Mouse (Mus musculus) neural tube, embryonic 12.5 days (tissue): ENCODE data around the gene Flywch1. TPM values are rescaled to one million over a fixed set of nuclear protein-coding genes. Genes with fewer than 3 reads are reported as not detected.

ENCODE experiments used
- ATAC-seq: fragments of 200-750 bp; cut with Nextera tagmentation; 2 replicates; pipeline ENCODE4 v1.8.0; 2017; ENCODE audit warnings: low read depth, mild to moderate bottlenecking, moderate TSS enrichment, moderate library complexity; ENCODE audit not compliant: low FRiP score
- H3K27ac ChIP-seq: fragments of 300-500 bp; sonication (generic); 2 replicates; pipeline ENCODE4 v1.5.1; 2016
- H3K27me3 ChIP-seq: fragments of 300-500 bp; sonication (generic); replicated peaks from 2 replicates; pipeline ENCODE4 v1.6.1; 2016; ENCODE audit warnings: mild to moderate bottlenecking
- H3K36me3 ChIP-seq: fragments of 300-500 bp; sonication (generic); 2 replicates; pipeline ENCODE4 v1.6.1; 2016; ENCODE audit warnings: mild to moderate bottlenecking
- H3K4me1 ChIP-seq: fragments of 300-500 bp; sonication (generic); 2 replicates; pipeline ENCODE4 v1.6.1; 2016
- H3K4me2 ChIP-seq: fragments of 300-500 bp; sonication (generic); replicated peaks from 2 replicates; pipeline ENCODE4 v1.6.1; 2016; ENCODE audit warnings: mild to moderate bottlenecking
- H3K4me3 ChIP-seq: fragments of 300-500 bp; sonication (generic); 2 replicates; pipeline ENCODE4 v1.5.1; 2016
- H3K9ac ChIP-seq: fragments of 300-500 bp; sonication (generic); 2 replicates; pipeline ENCODE4 v1.6.1; 2016; ENCODE audit warnings: mild to moderate bottlenecking
- H3K9me3 ChIP-seq: fragments of 300-500 bp; sonication (generic); 2 replicates; pipeline ENCODE4 v1.6.1; 2016; ENCODE audit warnings: mild to moderate bottlenecking
- WGBS: fragments of 180-500 bp; shearing (Covaris S2); methylation state at CpG from one replicate; pipeline ENCODE4 v1.1.7; 2016; 5-methylcytosine and 5-hydroxymethylcytosine counted together
- polyA plus RNA-seq: library from polyadenylated mRNA; unstranded; fragments of >200 nt; fragmentation: Nextera tagmentation; extraction: Ambion mirVana; gene quantifications from 2 replicates; pipeline ENCODE4 v1.2.1, GENCODE M21; 2016

The Flywch1 gene
- 234 and 241 TPM in 2 replicates for polyA plus RNA-seq

DNA sequence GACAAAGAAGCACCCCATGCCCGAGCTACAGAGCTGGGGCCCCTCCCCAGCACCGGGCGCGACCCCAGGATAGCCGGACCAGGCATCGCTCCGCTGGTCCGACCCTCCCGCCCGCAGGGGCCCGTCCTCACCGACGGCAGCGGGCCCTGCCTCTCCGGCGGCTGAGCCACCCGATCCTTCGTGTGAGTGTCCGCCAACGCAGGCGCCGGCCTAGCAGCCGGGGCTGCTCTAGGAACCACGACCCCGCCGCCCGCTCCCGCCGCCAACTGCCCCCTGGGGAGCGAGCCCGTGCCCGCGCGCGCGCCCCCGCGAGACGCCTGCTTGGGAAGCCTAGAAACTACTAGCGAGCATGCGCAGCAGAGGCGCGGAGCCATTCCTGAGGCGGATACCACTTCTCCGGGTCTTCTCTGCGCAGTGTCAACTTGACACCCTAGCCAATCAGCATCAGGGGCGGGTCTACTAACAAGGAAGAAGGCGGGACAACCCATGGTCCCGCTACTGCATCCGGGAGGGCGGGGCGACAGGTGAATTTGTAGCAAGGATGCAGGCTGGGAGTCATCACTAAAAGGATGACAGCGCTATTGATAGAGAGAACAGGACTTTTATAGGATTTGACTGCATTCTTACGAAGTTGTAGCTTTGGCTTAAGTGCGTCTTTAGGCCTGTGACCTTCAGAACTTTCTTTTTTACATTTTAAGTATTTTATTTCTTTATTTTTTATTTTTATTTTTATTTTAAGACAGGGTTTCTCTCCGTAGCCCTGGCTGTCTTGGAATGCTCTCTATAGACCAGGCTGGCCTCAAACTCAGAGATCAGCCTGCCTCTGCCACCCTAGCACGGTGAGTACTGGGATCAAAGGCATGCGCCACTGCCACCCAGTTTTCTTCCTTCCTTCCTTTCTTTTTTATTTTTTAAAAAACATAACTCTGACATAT lies at the start of gene Flywch1:
Gene Flywch1 (minus strand): TSS at position 319 of the 935 bp plus-strand sequence.
- Histone ChIP-seq H3K27me3 (no peaks in the 10 kb centered on the region), H3K9ac (peak within 1 kb of the TSS; percentile 95), H3K4me3 (peak within 1 kb of the TSS; percentile 84), H3K36me3 (peaks cover 18% of the 10 kb centered on the region), H3K4me1 (peaks cover 10% of the 10 kb centered on the region), H3K9me3 (no peaks in the 10 kb centered on the region), H3K4me2 (peak within 1 kb of the TSS; percentile 68), H3K27ac (peak within 1 kb of the TSS; percentile 79; the same call in 1 of the 2 replicates)
- ATAC-seq: peak; percentile 98
- 4% methylated on average over 47 of the region's 58 CpGs for WGBS

DNA sequence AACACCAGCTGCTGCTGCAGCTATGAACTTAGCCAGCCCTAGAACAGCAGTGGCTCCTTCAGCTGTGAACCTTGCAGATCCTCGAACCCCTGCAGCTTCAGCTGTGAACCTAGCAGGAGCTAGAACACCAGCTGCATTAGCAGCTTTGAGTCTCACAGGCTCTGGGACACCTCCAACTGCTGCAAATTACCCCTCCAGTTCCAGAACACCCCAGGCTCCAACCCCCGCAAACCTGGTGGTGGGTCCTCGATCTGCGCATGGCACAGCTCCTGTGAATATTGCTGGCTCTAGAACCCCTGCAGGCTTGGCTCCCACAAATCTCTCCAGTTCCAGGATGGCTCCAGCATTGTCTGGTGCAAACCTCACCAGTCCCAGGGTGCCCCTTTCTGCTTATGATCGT lies 49.3 kb upstream of the Flywch1 start:
- 98% methylated on average over 5 of the region's 5 CpGs for WGBS
- no peak overlapping the region for H3K4me3 ChIP-seq
- no peaks in the 10 kb centered on the region for H3K4me1 ChIP-seq

DNA sequence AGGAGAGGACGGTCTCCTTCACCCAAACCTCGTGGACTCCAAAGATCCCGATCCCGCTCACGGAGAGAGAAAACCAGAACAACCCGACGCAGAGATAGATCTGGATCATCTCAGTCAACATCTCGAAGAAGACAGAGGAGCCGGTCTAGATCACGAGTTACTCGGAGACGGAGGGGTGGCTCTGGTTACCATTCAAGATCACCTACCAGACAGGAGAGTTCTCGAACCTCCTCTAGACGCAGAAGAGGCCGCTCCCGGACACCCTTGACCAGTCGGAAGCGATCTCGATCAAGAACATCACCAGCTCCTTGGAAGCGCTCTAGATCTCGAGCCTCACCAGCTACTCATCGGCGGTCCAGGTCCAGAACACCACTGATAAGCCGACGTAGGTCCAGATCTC lies 47.8 kb upstream of the Flywch1 start:
- no peak overlapping the region for H3K9ac ChIP-seq
- H3K27ac ChIP-seq: no peak overlapping the region
- H3K36me3 ChIP-seq: peaks cover 99% of the 10 kb centered on the region
- H3K27me3 ChIP-seq: no peaks in the 10 kb centered on the region
- no peak overlapping the region for H3K4me3 ChIP-seq
- no peak overlapping the region for H3K4me2 ChIP-seq
- no peak for ATAC-seq
- H3K4me1 ChIP-seq: no peaks in the 10 kb centered on the region
- 97% methylated on average over 25 of the region's 25 CpGs for WGBS
- peaks cover 33% of the 10 kb centered on the region; the same call in 1 of the 2 replicates for H3K9me3 ChIP-seq

More for the DNA sequence above, 49.3 kb upstream of the Flywch1 start:
- no peak overlapping the region for H3K27ac ChIP-seq
- H3K9ac ChIP-seq: no peak overlapping the region
- H3K4me2 ChIP-seq: no peak overlapping the region
- H3K36me3 ChIP-seq: peaks cover 99% of the 10 kb centered on the region
- ATAC-seq: no peak
- H3K9me3 ChIP-seq: peaks cover 25% of the 10 kb centered on the region; the same call in 1 of the 2 replicates
- H3K27me3 ChIP-seq: no peaks in the 10 kb centered on the region

DNA sequence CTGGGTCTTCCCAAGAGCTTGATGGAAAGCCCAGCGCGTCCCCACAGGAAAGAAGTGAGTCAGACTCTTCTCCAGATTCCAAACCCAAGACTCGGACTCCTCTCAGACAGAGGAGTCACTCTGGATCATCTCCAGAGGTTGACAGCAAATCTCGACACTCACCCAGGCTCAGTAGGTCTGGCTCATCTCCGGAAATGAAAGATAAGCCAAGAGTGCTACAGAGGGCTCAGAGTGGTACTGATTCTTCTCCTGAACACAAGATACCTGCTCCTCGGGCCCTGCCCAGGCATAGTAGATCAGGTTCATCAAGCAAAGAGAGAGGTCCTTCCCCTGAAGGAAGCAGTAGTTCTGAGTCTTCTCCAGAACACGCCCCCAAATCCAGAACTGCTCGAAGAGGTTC lies 47.2 kb upstream of the Flywch1 start:
- Histone ChIP-seq H3K27me3 (no peaks in the 10 kb centered on the region), H3K4me3 (no peak overlapping the region), H3K9ac (no peak overlapping the region), H3K4me1 (no peaks in the 10 kb centered on the region), H3K27ac (no peak overlapping the region), H3K9me3 (peaks cover 33% of the 10 kb centered on the region; the same call in 1 of the 2 replicates), H3K36me3 (peaks cover 100% of the 10 kb centered on the region), H3K4me2 (no peak overlapping the region)
- ATAC-seq: no peak
- 99% methylated on average over 8 of the region's 8 CpGs for WGBS

DNA sequence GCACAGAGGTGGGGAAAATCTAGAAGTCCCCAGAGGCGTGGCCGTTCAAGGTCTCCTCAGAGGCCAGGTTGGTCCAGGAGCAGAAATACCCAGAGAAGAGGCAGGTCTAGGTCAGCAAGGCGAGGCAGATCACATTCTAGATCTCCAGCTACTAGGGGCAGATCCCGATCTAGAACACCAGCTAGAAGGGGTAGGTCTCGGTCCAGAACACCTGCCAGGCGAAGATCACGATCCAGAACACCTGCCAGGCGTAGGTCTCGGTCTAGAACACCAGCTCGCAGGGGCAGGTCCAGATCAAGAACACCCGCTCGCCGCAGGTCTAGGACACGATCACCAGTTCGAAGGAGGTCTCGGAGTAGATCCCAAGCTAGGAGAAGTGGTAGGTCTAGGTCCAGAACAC lies 44.2 kb upstream of the Flywch1 start:
- H3K4me1 ChIP-seq: no peaks in the 10 kb centered on the region
- no peak overlapping the region for H3K4me2 ChIP-seq
- no peak overlapping the region for H3K9ac ChIP-seq
- H3K27ac ChIP-seq: no peak overlapping the region
- ATAC-seq: no peak
- H3K27me3 ChIP-seq: no peaks in the 10 kb centered on the region
- 98% methylated on average over 16 of the region's 16 CpGs for WGBS
- peaks cover 33% of the 10 kb centered on the region; the same call in 1 of the 2 replicates for H3K9me3 ChIP-seq
- H3K4me3 ChIP-seq: no peak overlapping the region
- H3K36me3 ChIP-seq: peaks cover 96% of the 10 kb centered on the region

DNA sequence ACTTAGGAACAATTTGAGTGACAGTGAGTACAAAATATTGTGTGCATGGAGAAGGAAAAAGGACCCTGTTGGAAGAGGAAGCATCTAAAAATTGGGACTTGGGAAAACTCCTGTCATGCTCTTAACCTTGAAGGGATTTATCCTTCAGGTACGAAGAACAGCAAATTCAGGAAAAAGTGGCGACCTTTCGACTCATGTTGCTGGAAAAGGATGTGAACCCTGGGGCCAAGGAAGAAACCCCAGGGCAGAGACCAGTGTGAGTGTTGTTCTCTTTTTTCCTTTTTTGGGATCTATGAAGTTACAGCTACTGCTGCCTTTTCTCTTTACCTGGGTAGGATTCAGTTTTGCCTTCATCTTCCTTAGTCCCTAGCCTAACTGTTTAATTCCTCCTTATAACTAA lies 36.5 kb upstream of the Flywch1 start:
- peaks cover 61% of the 10 kb centered on the region for H3K36me3 ChIP-seq

DNA sequence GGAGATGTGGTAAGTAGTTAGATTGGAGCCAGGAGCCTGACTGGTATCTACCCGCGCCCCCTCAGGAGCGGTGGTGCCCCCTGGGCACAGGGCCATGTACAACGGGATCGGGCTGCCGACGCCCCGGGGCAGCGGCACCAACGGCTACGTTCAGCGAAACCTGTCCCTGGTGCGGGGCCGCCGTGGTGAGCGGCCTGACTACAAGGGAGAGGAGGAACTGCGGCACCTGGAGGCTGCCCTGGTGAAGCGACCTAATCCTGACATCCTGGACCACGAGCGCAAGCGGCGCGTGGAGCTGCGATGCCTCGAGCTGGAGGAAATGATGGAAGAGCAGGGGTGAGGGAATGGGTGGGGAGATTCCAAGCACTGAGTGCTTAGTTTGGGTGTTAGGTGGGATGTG lies 35.5 kb upstream of the Flywch1 start:
- H3K36me3 ChIP-seq: peaks cover 51% of the 10 kb centered on the region
- no peak for ATAC-seq
- WGBS: 92% methylated on average over 25 of the region's 25 CpGs
- H3K4me3 ChIP-seq: no peak overlapping the region
- no peak overlapping the region for H3K9ac ChIP-seq
- H3K4me1 ChIP-seq: peaks cover 33% of the 10 kb centered on the region
- H3K27ac ChIP-seq: no peak overlapping the region
- no peaks in the 10 kb centered on the region for H3K27me3 ChIP-seq
- H3K9me3 ChIP-seq: no peaks in the 10 kb centered on the region
- H3K4me2 ChIP-seq: peak overlapping the region; percentile 70

More for the DNA sequence above, 36.5 kb upstream of the Flywch1 start:
- Histone ChIP-seq H3K4me1 (peaks cover 33% of the 10 kb centered on the region), H3K9me3 (no peaks in the 10 kb centered on the region), H3K27ac (no peak overlapping the region), H3K9ac (no peak overlapping the region), H3K4me3 (no peak overlapping the region), H3K4me2 (no peak overlapping the region), H3K27me3 (no peaks in the 10 kb centered on the region)
- 91% methylated on average over 3 of the region's 3 CpGs for whole genome bisulfite sequencing
- no peak for ATAC-seq

DNA sequence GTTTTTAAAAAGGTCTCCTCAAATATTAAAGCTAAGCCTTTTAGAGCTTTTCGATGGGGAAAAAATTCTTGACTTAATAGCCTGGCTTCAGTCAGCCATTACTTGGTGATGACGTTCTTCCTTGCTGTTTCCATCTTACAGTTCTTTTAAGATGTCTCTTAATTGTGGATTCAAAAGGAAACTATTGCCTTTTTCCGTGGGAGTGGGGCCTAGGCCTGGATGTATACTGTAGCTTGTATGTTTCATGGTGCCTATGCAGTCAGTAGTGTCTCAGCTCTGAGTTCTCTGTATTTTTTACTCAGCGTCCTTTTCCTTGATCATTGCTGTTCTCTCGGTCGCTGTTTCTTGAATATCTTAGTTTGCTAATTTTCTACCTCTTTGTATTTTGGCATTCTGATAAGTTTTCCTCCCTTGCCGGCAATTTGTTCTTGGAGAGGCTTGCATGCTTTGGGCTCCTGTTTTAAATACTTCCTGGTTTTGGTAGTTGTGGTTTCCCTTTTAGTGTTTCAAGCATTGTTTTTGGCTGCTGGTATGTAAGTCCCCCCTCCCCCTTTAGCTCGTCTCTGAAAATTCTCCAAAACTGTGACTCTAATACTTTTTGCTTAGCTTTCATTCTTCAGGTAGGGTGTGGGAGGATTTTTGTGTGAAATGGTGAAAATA lies 33.2 kb upstream of the Flywch1 start:
- Histone ChIP-seq H3K36me3 (peaks cover 28% of the 10 kb centered on the region), H3K9me3 (no peaks in the 10 kb centered on the region), H3K4me2 (peak overlapping the region; percentile 70), H3K27me3 (no peaks in the 10 kb centered on the region), H3K27ac (no peak overlapping the region), H3K4me3 (peak overlapping the region; percentile 99), H3K4me1 (peaks cover 33% of the 10 kb centered on the region), H3K9ac (peak overlapping the region; percentile 94)
- no peak for ATAC-seq
- 9% methylated on average over 8 of the region's 8 CpGs for WGBS

DNA sequence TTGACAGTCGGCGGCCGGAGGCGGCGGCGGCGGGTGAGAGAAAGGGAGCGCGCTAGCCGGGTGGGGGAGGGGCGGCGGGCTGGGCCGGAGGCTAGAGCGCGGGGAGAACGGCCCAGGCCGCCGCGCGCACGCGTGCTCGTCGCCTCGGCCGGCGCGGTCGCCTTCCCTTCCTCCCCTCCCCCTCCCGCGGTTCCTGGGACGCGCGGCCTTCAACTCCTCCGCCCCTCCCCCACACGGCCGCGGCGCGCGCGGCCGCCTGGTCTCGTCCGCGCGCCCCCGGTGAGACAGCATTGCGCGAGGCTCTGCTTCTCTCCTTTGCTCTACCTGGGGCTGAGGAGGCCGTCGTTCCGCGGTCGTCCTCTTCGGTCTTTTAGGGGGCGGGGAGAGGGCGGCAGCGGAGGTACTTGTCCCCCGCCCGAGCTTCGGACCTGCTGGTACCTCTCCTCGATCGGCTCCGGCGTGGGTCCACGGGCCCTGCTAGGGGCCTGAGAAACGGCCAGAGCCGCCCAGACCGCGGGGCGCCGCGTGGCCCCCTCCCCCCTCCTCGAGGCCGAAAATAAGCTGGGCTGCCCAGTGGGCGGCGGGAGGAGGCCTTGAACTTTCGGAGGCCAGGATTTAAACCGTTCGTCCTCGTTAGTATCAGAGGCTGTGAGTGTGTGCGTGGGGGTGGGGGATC lies 32.1 kb upstream of the Flywch1 start:
- peaks cover 18% of the 10 kb centered on the region for H3K36me3 ChIP-seq
- H3K27me3 ChIP-seq: no peaks in the 10 kb centered on the region
- ATAC-seq: peak; percentile 70
- no peaks in the 10 kb centered on the region for H3K9me3 ChIP-seq
- peaks cover 33% of the 10 kb centered on the region for H3K4me1 ChIP-seq
- peak overlapping the region; percentile 91 for H3K27ac ChIP-seq
- H3K4me3 ChIP-seq: peak overlapping the region; percentile 99
- WGBS: under 1% methylated on average over 73 of the region's 83 CpGs
- H3K4me2 ChIP-seq: peak overlapping the region; percentile 70
- H3K9ac ChIP-seq: peak overlapping the region; percentile 94

DNA sequence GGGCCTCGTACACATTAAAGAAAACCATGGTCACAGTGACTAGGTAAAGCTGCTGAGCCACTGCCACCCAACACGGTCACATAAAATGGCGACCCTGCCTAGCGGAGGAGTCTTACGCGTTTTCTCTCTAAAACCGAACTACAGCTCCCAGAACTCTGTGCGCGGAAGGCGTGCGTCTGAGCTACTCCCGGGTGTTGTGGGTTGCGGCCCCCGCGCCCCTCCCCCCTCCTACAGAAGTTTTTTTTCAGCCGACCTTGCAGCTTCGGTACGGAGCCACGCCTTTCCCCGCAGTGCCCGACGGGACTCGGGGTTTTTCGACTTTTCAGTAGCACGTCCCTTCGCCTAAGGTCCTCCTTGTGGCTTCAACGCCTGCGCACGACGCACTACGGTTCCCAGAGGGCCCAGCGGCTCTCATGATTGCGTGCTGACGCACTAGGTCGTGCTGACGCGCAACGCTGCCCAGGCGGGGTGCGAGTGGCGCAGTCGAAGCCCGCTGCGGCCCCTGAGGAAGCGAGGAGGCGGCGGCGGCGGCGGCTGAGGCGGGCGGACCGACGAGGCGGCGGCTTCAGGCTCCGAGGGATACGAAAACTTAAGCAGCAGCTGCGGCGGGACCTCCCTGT lies 31.5 kb upstream of the Flywch1 start:
- peak overlapping the region; percentile 94 for H3K9ac ChIP-seq
- H3K36me3 ChIP-seq: peaks cover 11% of the 10 kb centered on the region
- no peaks in the 10 kb centered on the region for H3K9me3 ChIP-seq
- peak; percentile 98 for ATAC-seq
- peak overlapping the region; percentile 70 for H3K4me2 ChIP-seq
- H3K27ac ChIP-seq: peak overlapping the region; percentile 91
- H3K4me1 ChIP-seq: peaks cover 33% of the 10 kb centered on the region
- peak overlapping the region; percentile 99 for H3K4me3 ChIP-seq
- under 1% methylated on average over 60 of the region's 60 CpGs for WGBS
- H3K27me3 ChIP-seq: no peaks in the 10 kb centered on the region

DNA sequence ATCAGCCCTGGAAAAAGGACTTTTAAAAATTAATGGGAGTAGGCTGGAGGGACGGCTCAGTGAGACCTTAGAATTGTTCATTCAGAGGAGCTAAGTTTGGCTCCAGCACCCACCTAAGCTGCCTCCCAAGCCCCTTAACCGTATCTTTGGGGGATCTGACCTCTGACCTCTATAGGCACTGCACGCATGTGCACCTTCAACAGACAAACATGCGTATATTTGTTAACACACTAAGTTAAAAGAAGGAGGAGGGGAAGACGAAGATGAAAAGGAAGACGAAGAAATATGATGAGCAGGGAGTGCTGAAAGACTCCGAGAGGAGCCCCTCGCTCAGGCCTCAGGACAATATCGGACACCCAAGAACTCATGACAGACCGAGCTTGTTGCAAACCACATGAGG lies 30.2 kb upstream of the Flywch1 start:
- 0 out of 2 replicates have a peak, but pooled peaks cover under 1% of the 10 kb centered on the region for H3K36me3 ChIP-seq
- no peaks in the 10 kb centered on the region for H3K9me3 ChIP-seq
- H3K27ac ChIP-seq: no peak overlapping the region
- H3K4me3 ChIP-seq: no peak overlapping the region
- H3K4me2 ChIP-seq: no peak overlapping the region
- WGBS: 91% methylated on average over 10 of the region's 10 CpGs
- peaks cover 24% of the 10 kb centered on the region for H3K4me1 ChIP-seq
- no peak for ATAC-seq
- H3K27me3 ChIP-seq: no peaks in the 10 kb centered on the region
- H3K9ac ChIP-seq: no peak overlapping the region
